Mouse (Mus musculus) MEL (cell line): ENCODE measurements around the gene Eif2b5. TPM values are rescaled to one million over a fixed set of nuclear protein-coding genes. Genes with fewer than 3 reads are reported as not detected.

ENCODE experiments used
- DNase-seq: peaks from one replicate; pipeline ENCODE4 v3.0.0; 2011; ENCODE audit warnings: low read depth, low spot score
- H3K27ac ChIP-seq: 2 replicates; pipeline ENCODE4 v1.5.1; 2012; ENCODE audit warnings: low read depth, mild to moderate bottlenecking, control low read depth, low read length, moderate library complexity; ENCODE audit not compliant: control insufficient read depth
- H3K27me3 ChIP-seq, 2 experiments: fragments of 150-350 bp in 1 of 2; sonication (generic) in 1 of 2; 2 replicates each; pipeline ENCODE4 v1.6.1; 2012; ENCODE audit warnings: low read length in 2 of 2, mild to moderate bottlenecking in 2 of 2, improper control_type of control experiment in 1 of 2, moderate library complexity in 1 of 2; ENCODE audit not compliant: insufficient read depth in 2 of 2, control insufficient read depth in 1 of 2
- H3K36me3 ChIP-seq, 2 experiments: 2 replicates each; pipeline ENCODE4 v1.6.1; 2012 to 2014; ENCODE audit warnings: low read length in 2 of 2, improper control_type of control experiment in 1 of 2, inconsistent platforms in 1 of 2, mild to moderate bottlenecking in 1 of 2; ENCODE audit not compliant: insufficient read depth in 2 of 2, control insufficient read depth in 1 of 2
- H3K4me1 ChIP-seq, 2 experiments: fragments of 150-350 bp in 1 of 2; sonication (generic) in 1 of 2; 2 replicates each; pipeline ENCODE4 v1.6.1; 2012; ENCODE audit warnings: low read length in 2 of 2, improper control_type of control experiment in 1 of 2, mild to moderate bottlenecking in 1 of 2; ENCODE audit not compliant: insufficient read depth in 2 of 2, control insufficient read depth in 1 of 2
- H3K4me3 ChIP-seq, 2 experiments: fragments of 150-350 bp in 1 of 2; sonication (generic) in 1 of 2; 2 replicates each; pipeline ENCODE4 v1.5.1; 2012; ENCODE audit warnings: low read depth in 2 of 2, low read length in 2 of 2, mild to moderate bottlenecking in 2 of 2, moderate library complexity in 2 of 2, control low read depth in 1 of 2, improper control_type of control experiment in 1 of 2; ENCODE audit not compliant: control insufficient read depth in 1 of 2, insufficient read depth in 1 of 2
- H3K79me2 ChIP-seq: 2 replicates; pipeline ENCODE4 v1.6.1; 2012; ENCODE audit warnings: mild to moderate bottlenecking, low read length, moderate library complexity; ENCODE audit not compliant: control insufficient read depth, poor library complexity, insufficient read depth
- H3K9ac ChIP-seq: 2 replicates; pipeline ENCODE4 v1.6.1; 2012; ENCODE audit warnings: low read depth, mild to moderate bottlenecking, control low read depth, low read length, moderate library complexity; ENCODE audit not compliant: control insufficient read depth, poor library complexity, severe bottlenecking
- H3K9me3 ChIP-seq: fragments of 150-350 bp; sonication (generic); replicated peaks from 2 replicates; pipeline ENCODE4 v1.6.1; 2012; ENCODE audit warnings: mild to moderate bottlenecking, low read length, improper control_type of control experiment, moderate library complexity; ENCODE audit not compliant: insufficient read depth
- BHLHE40 ChIP-seq: IDR thresholded peaks from 2 replicates; pipeline ENCODE4 v1.6.1; 2012; ENCODE audit warnings: low read depth, mild to moderate bottlenecking, inconsistent platforms, low read length, improper control_type of control experiment, borderline replicate concordance
- CHD1 ChIP-seq: IDR thresholded peaks from 2 replicates; pipeline ENCODE4 v1.6.1; 2012; ENCODE audit warnings: low read depth, mild to moderate bottlenecking, inconsistent platforms, low read length, improper control_type of control experiment
- CTCF ChIP-seq, 3 experiments: IDR thresholded peaks in 2 of 3; conservative IDR thresholded peaks in 1 of 3; 2 replicates each; pipeline ENCODE4 v1.5.1; 2011 to 2012; ENCODE audit warnings: low read length in 3 of 3, low read depth in 2 of 3, mild to moderate bottlenecking in 2 of 3, improper control_type of control experiment in 1 of 3, inconsistent platforms in 1 of 3, mixed read lengths in 1 of 3, moderate library complexity in 1 of 3; ENCODE audit not compliant: control insufficient read depth in 1 of 3, insufficient read depth in 1 of 3, poor library complexity in 1 of 3, severe bottlenecking in 1 of 3
- E2F4 ChIP-seq: IDR thresholded peaks from 2 replicates; pipeline ENCODE4 v1.6.1; 2011; ENCODE audit warnings: low read depth, low read length, improper control_type of control experiment, borderline replicate concordance
- ELF1 ChIP-seq: IDR thresholded peaks from 2 replicates; pipeline ENCODE4 v1.6.1; 2014; ENCODE audit warnings: low read depth, mild to moderate bottlenecking, inconsistent platforms, low read length, improper control_type of control experiment, moderate library complexity
- ETS1 ChIP-seq: IDR thresholded peaks from 2 replicates; pipeline ENCODE4 v1.6.1; 2012; ENCODE audit warnings: low read depth, mild to moderate bottlenecking, inconsistent platforms, low read length, improper control_type of control experiment, moderate library complexity
- GABPA ChIP-seq: IDR thresholded peaks from 2 replicates; pipeline ENCODE4 v1.6.1; 2012; ENCODE audit warnings: low read depth, mild to moderate bottlenecking, inconsistent platforms, low read length, improper control_type of control experiment, moderate library complexity
- GATA1 ChIP-seq: IDR thresholded peaks from 2 replicates; pipeline ENCODE4 v1.6.1; 2011; ENCODE audit warnings: low read depth, low read length, improper control_type of control experiment
- HCFC1 ChIP-seq: IDR thresholded peaks from 2 replicates; pipeline ENCODE4 v1.6.1; 2012; ENCODE audit warnings: low read depth, mild to moderate bottlenecking, inconsistent platforms, low read length, improper control_type of control experiment, moderate library complexity
- JUND ChIP-seq: IDR thresholded peaks from 2 replicates; pipeline ENCODE4 v1.6.1; 2011; ENCODE audit warnings: low read depth, mild to moderate bottlenecking, improper control_type of control experiment, low read length
- KAT2A ChIP-seq: conservative IDR thresholded peaks from 2 replicates; pipeline ENCODE4 v1.6.1; 2012; ENCODE audit warnings: low read depth, low read length, improper control_type of control experiment, inconsistent platforms
- MAFK ChIP-seq: IDR thresholded peaks from 2 replicates; pipeline ENCODE4 v1.6.1; 2011; ENCODE audit warnings: low read depth, mild to moderate bottlenecking, low read length, improper control_type of control experiment, borderline replicate concordance
- MAX ChIP-seq: IDR thresholded peaks from 2 replicates; pipeline ENCODE4 v1.6.1; 2011; ENCODE audit warnings: low read length, improper control_type of control experiment
- MXI1 ChIP-seq: IDR thresholded peaks from 2 replicates; pipeline ENCODE4 v1.6.1; 2011; ENCODE audit warnings: mild to moderate bottlenecking, low read depth, low read length, improper control_type of control experiment
- MYC ChIP-seq: IDR thresholded peaks from 2 replicates; pipeline ENCODE4 v1.6.1; 2011; ENCODE audit warnings: low read depth, mild to moderate bottlenecking, low read length, improper control_type of control experiment, moderate library complexity
- NELFE ChIP-seq: IDR thresholded peaks from 2 replicates; pipeline ENCODE4 v1.6.1; 2011; ENCODE audit warnings: low read depth, low read length, improper control_type of control experiment
- NRF1 ChIP-seq: IDR thresholded peaks from 2 replicates; pipeline ENCODE4 v1.6.1; 2014; ENCODE audit warnings: low read depth, mild to moderate bottlenecking, inconsistent platforms, low read length, improper control_type of control experiment, moderate library complexity; ENCODE audit not compliant: poor library complexity, insufficient read depth, severe bottlenecking
- POLR2A ChIP-seq, 2 experiments: IDR thresholded peaks; 2 replicates each; pipeline ENCODE4 v1.6.1; 2011 to 2012; ENCODE audit warnings: low read length in 2 of 2, mild to moderate bottlenecking in 2 of 2, control low read depth in 1 of 2, improper control_type of control experiment in 1 of 2, low read depth in 1 of 2, moderate library complexity in 1 of 2; ENCODE audit not compliant: control insufficient read depth in 1 of 2, insufficient read depth in 1 of 2, poor library complexity in 1 of 2
- POLR2AphosphoS2 ChIP-seq: IDR thresholded peaks from 2 replicates; pipeline ENCODE4 v1.6.1; 2011; ENCODE audit warnings: low read length, improper control_type of control experiment
- RAD21 ChIP-seq: IDR thresholded peaks from 2 replicates; pipeline ENCODE4 v1.6.1; 2011; ENCODE audit warnings: mild to moderate bottlenecking, low read depth, low read length, improper control_type of control experiment
- SIN3A ChIP-seq: IDR thresholded peaks from 2 replicates; pipeline ENCODE4 v1.6.1; 2012; ENCODE audit warnings: low read length, improper control_type of control experiment, inconsistent platforms
- SMC3 ChIP-seq: IDR thresholded peaks from 2 replicates; pipeline ENCODE4 v1.6.1; 2011; ENCODE audit warnings: low read depth, low read length, improper control_type of control experiment
- TAL1 ChIP-seq: IDR thresholded peaks from 2 replicates; pipeline ENCODE4 v1.6.1; 2012; ENCODE audit warnings: mild to moderate bottlenecking, inconsistent platforms, low read length, moderate library complexity, mixed read lengths
- TBP ChIP-seq: IDR thresholded peaks from 2 replicates; pipeline ENCODE4 v1.8.0; 2011; ENCODE audit warnings: low read depth, low read length, improper control_type of control experiment
- TCF12 ChIP-seq: IDR thresholded peaks from 2 replicates; pipeline ENCODE4 v1.6.1; 2014; ENCODE audit warnings: low read depth, mild to moderate bottlenecking, inconsistent platforms, low read length, improper control_type of control experiment, moderate library complexity
- USF1 ChIP-seq: IDR thresholded peaks from 2 replicates; pipeline ENCODE4 v1.6.1; 2014; ENCODE audit warnings: low read depth, mild to moderate bottlenecking, inconsistent platforms, low read length, improper control_type of control experiment, moderate library complexity
- USF2 ChIP-seq, 2 experiments: IDR thresholded peaks; 2 replicates each; pipeline ENCODE4 v1.6.1; 2011 to 2012; ENCODE audit warnings: improper control_type of control experiment in 2 of 2, low read length in 2 of 2, borderline replicate concordance in 1 of 2, inconsistent platforms in 1 of 2, low read depth in 1 of 2, mild to moderate bottlenecking in 1 of 2; ENCODE audit not compliant: insufficient read depth in 1 of 2
- ZC3H11A ChIP-seq: IDR thresholded peaks from 2 replicates; pipeline ENCODE4 v1.6.1; 2012; ENCODE audit warnings: low read depth, mild to moderate bottlenecking, inconsistent platforms, low read length, improper control_type of control experiment
- ZKSCAN1 ChIP-seq: IDR thresholded peaks from 2 replicates; pipeline ENCODE4 v1.6.1; 2012; ENCODE audit warnings: low read depth, mild to moderate bottlenecking, inconsistent platforms, low read length, improper control_type of control experiment, moderate library complexity
- ZNF384 ChIP-seq: IDR thresholded peaks from 2 replicates; pipeline ENCODE4 v1.6.1; 2012; ENCODE audit warnings: low read depth, mild to moderate bottlenecking, inconsistent platforms, low read length, improper control_type of control experiment
- polyA plus RNA-seq, 2 experiments: library from polyadenylated mRNA; stranded (reverse) in 1 of 2; unstranded in 1 of 2; fragments of >175 nt in 1 of 2; fragments of >200 nt in 1 of 2; gene quantifications; 2 replicates each; pipeline versions ENCODE4 v1.2.1 to v1.2.4; 2012; ENCODE audit warnings: low replicate concordance in 2 of 2, low read depth in 1 of 2; ENCODE audit not compliant: insufficient read length in 2 of 2, insufficient read depth in 1 of 2, missing spikeins in 1 of 2
- total RNA-seq: library from RNA; depleted of rRNA; stranded (reverse); fragments of 300-350 nt; gene quantifications from 2 replicates; pipeline ENCODE4 v1.2.3, GENCODE M21; 2012

Gene Eif2b5
- total and polyA plus RNA-seq, 3 experiments = 91.1 to 131 (median 115) TPM

GRCm38 (mm10) chr16:20537601-20538320 is 39.1 kb downstream of the Eif2b5 start:
- Histone ChIP-seq H3K9me3 (no peaks in the 10 kb centered on the region), H3K4me3 (peak overlapping the region in 1 of 2 experiments; percentile 73; a peak in 1 of 4 replicates), H3K36me3 (peaks cover 6 to 39% of the 10 kb centered on the region in 2 experiments), H3K27ac (peak overlapping the region; percentile 23), H3K27me3 (no peaks in the 10 kb centered on the region), H3K9ac (peak overlapping the region; percentile 82), H3K4me1 (peaks cover 11 to 38% of the 10 kb centered on the region in 2 experiments), H3K79me2 (peaks cover 24% of the 10 kb centered on the region)
- TF ChIP-seq SIN3A = 0 out of 2 replicates have a peak, but pooled peaks have one; percentile 42
- peak; percentile 94 for TF ChIP-seq MAFK
- peak; percentile 23; the same call in 1 of the 2 replicates for TF ChIP-seq MXI1
- no peak for TF ChIP-seq USF2 (IDR thresholded peaks at IDR 0.05; ENCODE audit: borderline replicate concordance in 1 of 2, insufficient read depth in 1 of 2, low read depth in 1 of 2, low read length in 2 of 2)
- DNase-seq = peak; percentile 43

- Histone ChIP-seq H3K27ac (peak overlapping the region; percentile 40), H3K27me3 (no peaks in the 10 kb centered on the region), H3K79me2 (peaks cover 24% of the 10 kb centered on the region), H3K36me3 (peaks cover 9 to 37% of the 10 kb centered on the region in 2 experiments), H3K4me1 (peaks cover 11 to 38% of the 10 kb centered on the region in 2 experiments), H3K9me3 (no peaks in the 10 kb centered on the region), H3K4me3 (no peak overlapping the region), H3K9ac (no peak overlapping the region)
- peak; percentile 80 for DNase-seq
- no peak for TF ChIP-seq ZC3H11A
- TF ChIP-seq ZKSCAN1 = no peak
- no peak for TF ChIP-seq NELFE
- TF ChIP-seq MAX = no peak
- TF ChIP-seq USF2 (IDR thresholded peaks at IDR 0.05; ENCODE audit: borderline replicate concordance in 1 of 2, insufficient read depth in 1 of 2, low read depth in 1 of 2, low read length in 2 of 2) = no peak
- peak; percentile 84 for TF ChIP-seq GATA1
- TF ChIP-seq TCF12 = peak; percentile 40; the same call in 1 of the 2 replicates
- TF ChIP-seq ELF1 = no peak
- TF ChIP-seq ETS1 = peak; percentile 76
- no peak for TF ChIP-seq SMC3
- no peak for TF ChIP-seq CTCF (IDR thresholded peaks at IDR 0.05 in 2 of 3, conservative IDR thresholded peaks at IDR 0.05 in 1 of 3; ENCODE audit: control insufficient read depth in 1 of 3, insufficient read depth in 1 of 3, low read depth in 2 of 3, low read length in 3 of 3, poor library complexity in 1 of 3, severe bottlenecking in 1 of 3)
- no peak for TF ChIP-seq E2F4
- TF ChIP-seq GABPA = no peak
- no peak for TF ChIP-seq TBP
- no peak for TF ChIP-seq RAD21
- no peak for TF ChIP-seq POLR2A (IDR thresholded peaks at IDR 0.05; ENCODE audit: control insufficient read depth in 1 of 2, insufficient read depth in 1 of 2, low read depth in 1 of 2, low read length in 2 of 2, poor library complexity in 1 of 2)
- no peak for TF ChIP-seq CHD1
- no peak for TF ChIP-seq KAT2A
- TF ChIP-seq HCFC1 = 0 out of 2 replicates have a peak, but pooled peaks have one; percentile 35
- peak; percentile 55 for TF ChIP-seq USF1
- TF ChIP-seq BHLHE40 = no peak
- peak; percentile 39; the same call in 1 of the 2 replicates for TF ChIP-seq MXI1
- TF ChIP-seq ZNF384 = peak; percentile 58
- no peak for TF ChIP-seq NRF1
- no peak for TF ChIP-seq MAFK
- TF ChIP-seq JUND = no peak
- peak; percentile 48; the same call in 1 of the 2 replicates for TF ChIP-seq SIN3A
- TF ChIP-seq TAL1 = 0 out of 2 replicates have a peak, but pooled peaks have one; percentile 40
- peak; percentile 61; the same call in 1 of the 2 replicates for TF ChIP-seq MYC
- no peak for TF ChIP-seq POLR2AphosphoS2
Observed at GRCm38 (mm10) chr16:20539649-20540048, 41.0 kb downstream of the Eif2b5 start.
